Comparison of ENCODE assay signal across 16 mouse cellular contexts in the genomic region with DNA sequence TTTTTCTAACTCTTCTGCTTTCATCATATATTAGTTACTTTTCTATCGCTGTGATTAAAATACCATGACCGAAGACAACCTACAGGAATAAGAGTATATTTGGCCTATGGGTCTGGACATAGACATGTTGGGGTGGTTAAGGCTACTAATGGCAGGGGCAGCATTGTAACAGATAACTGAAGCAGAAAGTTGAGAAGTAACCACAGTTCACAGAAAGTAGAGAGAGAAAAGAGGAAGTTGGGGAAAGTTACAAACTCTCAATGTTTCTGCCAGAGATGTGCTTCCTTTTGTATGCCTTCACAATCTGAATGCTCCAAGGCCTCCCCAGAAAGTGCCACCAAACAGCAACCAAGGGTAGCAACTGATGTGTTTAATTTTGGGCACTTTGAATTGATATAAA.
"Had no signal": no experiment of that assay in that cellular context is flagged by ENCODE, and none has a peak within 500 bp of the region (broad histone marks: within the 10 kb centered on the region; RNA-seq: fewer than 3 reads in every experiment).

No protein-coding gene starts in this region.

- H3K9me3 ChIP-seq: liver, embryonic 13.5 days; megakaryocyte, embryonic 14.5 days; midbrain, embryonic 10.5 days; midbrain, embryonic 13.5 days had no signal

- H3K36me3 ChIP-seq: liver, embryonic 13.5 days; midbrain, embryonic 10.5 days; midbrain, embryonic 13.5 days had no signal

- H3K9ac ChIP-seq: liver, embryonic 13.5 days; midbrain, embryonic 13.5 days had no signal

- H3K4me3 ChIP-seq: liver, embryonic 13.5 days; megakaryocyte, embryonic 14.5 days; midbrain, embryonic 10.5 days; midbrain, embryonic 13.5 days; myocyte had no signal

- H3K4me1 ChIP-seq: liver, embryonic 13.5 days; megakaryocyte, embryonic 14.5 days; midbrain, embryonic 10.5 days; midbrain, embryonic 13.5 days had no signal

- DNase-seq: kidney, adult 18-20 months; kidney, adult 9 months; kidney, postnatal 14 days; kidney, postnatal 4 days; liver, embryonic 13.5 days; lung, adult 2 months; lung, postnatal 14 days; thymus, adult 18-20 months; thymus, postnatal 14 days; thymus, postnatal 4 days had no signal

- H3K27me3 ChIP-seq: liver, embryonic 13.5 days; megakaryocyte, embryonic 14.5 days; midbrain, embryonic 13.5 days had no signal

- ATAC-seq: midbrain, embryonic 13.5 days; midbrain, embryonic 16.5 days had no signal

- H3K27ac ChIP-seq: liver, embryonic 13.5 days; macrophage; midbrain, embryonic 10.5 days; midbrain, embryonic 13.5 days had no signal
